Mouse (Mus musculus) thymus, postnatal 0 days (tissue): Measurements from ENCODE around the gene Olfr322. TPM values are rescaled to one million over a fixed set of nuclear protein-coding genes. Genes with fewer than 3 reads are reported as not detected.

Experiments
- polyA plus RNA-seq: library from polyadenylated mRNA; unstranded; fragments of >200 nt; fragmentation: Nextera tagmentation; extraction: Ambion mirVana; gene quantifications from 2 replicates; pipeline ENCODE4 v1.2.1, GENCODE M21; 2015

The Olfr322 gene
- polyA plus RNA-seq, 1 experiment from 2014 or later, result not detected

Other genes with a start within 250 kb of the Olfr322 start
- gene 1810065E05Rik, start 237.7 kb upstream of the Olfr322 start, polyA plus RNA-seq, result 0.40 and 0.64 TPM in 2 replicates
- gene Gm12253, start 226.2 kb upstream of the Olfr322 start, polyA plus RNA-seq, result 0.12 and 0.23 TPM in 2 replicates
- gene Lypd9, start 205.9 kb upstream of the Olfr322 start, polyA plus RNA-seq, result not detected in 2 replicates
- gene Olfr30, start 196.5 kb upstream of the Olfr322 start, polyA plus RNA-seq, result not detected in 2 replicates
- not detected in 2 replicates for gene Olfr332, start 166.2 kb upstream of the Olfr322 start, polyA plus RNA-seq
- gene Olfr331, start 156.2 kb upstream of the Olfr322 start, polyA plus RNA-seq, result not detected in 2 replicates
- 0.13 TPM in 1 of 2 replicates, not detected in the other for gene Olfr330, start 123.9 kb upstream of the Olfr322 start, polyA plus RNA-seq
- gene Olfr329-ps, start 112.4 kb upstream of the Olfr322 start, polyA plus RNA-seq, result 0.09 TPM in 1 of 2 replicates, not detected in the other
- gene Olfr328, start 103.1 kb upstream of the Olfr322 start, polyA plus RNA-seq, result 0.06 TPM in 1 of 2 replicates, not detected in the other
- not detected in 2 replicates for gene Olfr224, start 88.2 kb upstream of the Olfr322 start, polyA plus RNA-seq
- gene Olfr325, start 81.1 kb upstream of the Olfr322 start, polyA plus RNA-seq, result not detected in 2 replicates
- gene Olfr324, start 63.7 kb upstream of the Olfr322 start, polyA plus RNA-seq, result not detected in 2 replicates
- gene 2210407C18Rik, start 42.7 kb upstream of the Olfr322 start, polyA plus RNA-seq, result 0.95 and 1.0 TPM in 2 replicates
- not detected in 2 replicates for gene Olfr323, start 28.3 kb upstream of the Olfr322 start, polyA plus RNA-seq
- gene Trim58, start 18.3 kb upstream of the Olfr322 start, polyA plus RNA-seq, result not detected in 2 replicates
- gene Olfr320, start 22.3 kb downstream of the Olfr322 start, polyA plus RNA-seq, result not detected in 2 replicates
- gene Olfr319, start 40.4 kb downstream of the Olfr322 start, polyA plus RNA-seq, result not detected in 2 replicates
- gene Olfr318, start 65.2 kb downstream of the Olfr322 start, polyA plus RNA-seq, result not detected in 2 replicates
- not detected in 2 replicates for gene Olfr317, start 80.4 kb downstream of the Olfr322 start, polyA plus RNA-seq
- not detected in 2 replicates for gene Olfr316, start 94.0 kb downstream of the Olfr322 start, polyA plus RNA-seq
- gene Olfr315, start 114.4 kb downstream of the Olfr322 start, polyA plus RNA-seq, result not detected in 2 replicates
- not detected in 2 replicates for gene Olfr314, start 124.2 kb downstream of the Olfr322 start, polyA plus RNA-seq
- 1.5 and 2.2 TPM in 2 replicates for gene Fam183b, start 143.2 kb downstream of the Olfr322 start, polyA plus RNA-seq
- 0.06 and 0.08 TPM in 2 replicates for gene Olfr313, start 156.2 kb downstream of the Olfr322 start, polyA plus RNA-seq
- 0.03 TPM in 1 of 2 replicates, not detected in the other for gene Olfr312, start 170.5 kb downstream of the Olfr322 start, polyA plus RNA-seq
- gene Olfr311, start 180.5 kb downstream of the Olfr322 start, polyA plus RNA-seq, result not detected in 2 replicates
- gene Gm12258, start 188.4 kb downstream of the Olfr322 start, polyA plus RNA-seq, result 19.2 and 20.6 TPM in 2 replicates
- 7.7 and 9.0 TPM in 2 replicates for gene 2810021J22Rik, start 208.4 kb downstream of the Olfr322 start, polyA plus RNA-seq
- gene Zfp39, start 245.4 kb downstream of the Olfr322 start, polyA plus RNA-seq, result 6.1 and 7.9 TPM in 2 replicates